Mouse (Mus musculus) thymus, adult 18-20 months (tissue): Measurements from ENCODE around the gene Kmt2a.
"Not testable (repeated sequence)": the region's sequence is repeated elsewhere in the genome, so short reads cannot be mapped to it uniquely, and the experiment has no call there.

Source experiments
- DNase-seq, 2 experiments: peaks; one replicate each; pipeline ENCODE4 v3.0.0; 2022; ENCODE audit warnings: mixed read lengths in 2 of 2

Gene Kmt2a

DNA sequence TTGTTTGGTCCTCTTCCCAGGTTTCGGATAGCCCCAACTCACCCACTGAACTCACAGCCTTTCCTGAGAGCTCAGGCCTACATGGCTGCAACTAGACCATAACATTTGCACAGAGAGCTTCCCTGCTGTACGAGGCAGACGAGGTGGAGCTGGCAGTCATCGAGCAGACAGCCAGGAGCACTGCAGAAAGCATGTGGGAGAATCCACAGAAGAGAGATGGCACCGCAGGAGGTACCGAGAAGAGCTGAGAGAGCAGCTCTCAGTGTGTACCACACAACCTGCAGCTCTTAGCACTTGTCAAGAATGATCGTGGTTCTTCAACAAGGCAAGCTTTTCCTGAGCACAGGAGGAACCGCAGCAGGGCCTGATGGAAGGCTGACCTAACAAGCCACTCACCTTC, 66.9 kb downstream of the Kmt2a start:
- DNase-seq: no peak

DNA sequence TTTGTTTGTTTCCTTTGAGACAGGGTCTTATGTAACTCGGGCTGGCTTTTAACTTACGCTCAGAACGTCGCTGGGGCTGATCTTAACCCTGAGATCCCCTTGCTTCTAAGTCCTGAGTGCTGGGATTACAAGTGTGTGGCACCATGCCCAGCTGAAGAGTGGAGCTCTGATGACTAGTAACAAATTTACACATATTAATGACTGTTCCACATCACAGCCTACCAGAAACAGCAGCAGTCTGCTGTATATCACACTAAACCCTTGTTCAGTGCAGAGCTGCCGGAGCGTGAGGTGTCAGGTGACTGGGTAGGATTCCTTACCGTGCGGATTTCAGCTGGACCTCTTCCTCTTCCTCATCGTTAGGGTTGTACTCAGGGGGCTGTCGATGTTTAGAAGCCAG, 70.8 kb downstream of the Kmt2a start:
- DNase-seq: no peak

DNA sequence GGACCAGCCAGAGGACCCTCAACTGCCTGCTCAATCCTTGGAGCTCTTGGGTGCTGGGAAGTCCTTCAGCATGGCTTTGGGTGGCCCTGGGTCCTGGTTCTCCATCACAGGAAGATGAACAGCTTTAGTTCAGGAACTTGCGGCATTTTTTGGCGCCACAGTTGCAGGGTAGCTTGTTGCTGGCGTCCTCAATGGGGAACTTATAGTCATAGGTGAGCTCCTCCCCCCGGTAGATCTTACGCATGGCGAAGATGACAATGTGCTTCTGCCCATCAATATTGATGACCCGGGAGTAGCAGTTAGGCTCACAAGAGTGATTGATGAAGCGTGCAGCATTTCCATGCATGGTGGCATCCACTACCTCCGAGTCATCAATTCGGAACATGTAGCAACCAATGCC, 73.3 kb downstream of the Kmt2a start:
- DNase-seq: no peak

DNA sequence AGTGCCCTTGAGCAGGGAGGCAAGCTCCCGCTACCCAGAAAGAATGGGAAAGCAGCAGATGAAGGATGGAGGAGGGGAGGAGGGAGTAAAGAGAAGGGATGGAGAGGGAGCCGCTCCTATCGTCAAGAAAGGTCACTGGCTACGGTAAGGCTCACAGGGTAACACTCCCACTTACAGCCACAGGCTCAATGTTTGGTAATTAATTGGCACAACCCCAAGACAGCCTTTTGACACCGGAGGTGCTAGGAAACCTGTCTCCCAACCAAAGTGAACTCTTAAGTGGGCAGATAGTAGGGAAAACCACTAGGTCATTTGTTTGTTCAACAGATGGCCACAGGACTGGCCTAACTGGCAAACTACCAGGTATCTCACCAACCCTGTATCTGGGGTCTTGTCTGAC, 74.0 kb downstream of the Kmt2a start:
- DNase-seq: no peak

DNA sequence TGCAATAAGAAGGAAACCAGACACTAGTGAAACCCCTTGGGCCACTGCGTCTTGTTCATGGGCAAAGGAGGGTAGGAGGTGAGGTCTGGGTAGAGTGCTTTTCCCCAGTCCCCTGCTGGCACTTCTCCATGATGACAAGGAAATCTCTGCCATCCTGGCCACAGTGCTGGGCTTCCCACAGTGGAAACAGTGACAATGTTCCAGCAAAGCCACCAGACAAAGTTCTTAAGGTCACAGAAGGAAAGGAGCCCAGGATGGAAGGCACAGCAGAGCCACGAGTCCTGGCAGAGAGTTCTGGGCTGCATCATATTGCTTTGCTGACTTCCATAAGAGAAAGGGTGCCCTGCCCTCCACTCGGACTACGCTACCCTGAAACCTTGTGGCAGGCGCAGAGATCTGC, 75.6 kb downstream of the Kmt2a start:
- no peak for DNase-seq

DNA sequence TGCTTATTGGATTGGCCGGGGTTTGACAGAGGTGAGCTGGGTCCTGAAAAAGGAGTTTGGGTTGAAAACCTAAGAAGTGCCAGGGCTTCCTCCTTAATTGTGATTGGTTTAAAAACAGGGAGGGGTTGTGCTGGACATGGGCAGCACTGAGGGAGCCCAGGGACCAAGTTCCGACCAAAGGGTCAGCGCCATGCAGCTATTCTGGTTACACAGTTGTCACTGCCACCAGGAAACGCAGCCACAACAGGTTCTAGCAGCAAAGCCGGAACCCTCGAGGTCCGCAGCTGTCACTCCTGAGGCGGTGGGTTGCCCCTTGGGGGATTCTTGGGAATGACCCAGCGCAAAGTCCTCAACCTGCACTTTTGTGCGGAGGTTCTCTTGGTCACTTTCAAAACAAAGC, 76.4 kb downstream of the Kmt2a start:
- DNase-seq: no peak

DNA sequence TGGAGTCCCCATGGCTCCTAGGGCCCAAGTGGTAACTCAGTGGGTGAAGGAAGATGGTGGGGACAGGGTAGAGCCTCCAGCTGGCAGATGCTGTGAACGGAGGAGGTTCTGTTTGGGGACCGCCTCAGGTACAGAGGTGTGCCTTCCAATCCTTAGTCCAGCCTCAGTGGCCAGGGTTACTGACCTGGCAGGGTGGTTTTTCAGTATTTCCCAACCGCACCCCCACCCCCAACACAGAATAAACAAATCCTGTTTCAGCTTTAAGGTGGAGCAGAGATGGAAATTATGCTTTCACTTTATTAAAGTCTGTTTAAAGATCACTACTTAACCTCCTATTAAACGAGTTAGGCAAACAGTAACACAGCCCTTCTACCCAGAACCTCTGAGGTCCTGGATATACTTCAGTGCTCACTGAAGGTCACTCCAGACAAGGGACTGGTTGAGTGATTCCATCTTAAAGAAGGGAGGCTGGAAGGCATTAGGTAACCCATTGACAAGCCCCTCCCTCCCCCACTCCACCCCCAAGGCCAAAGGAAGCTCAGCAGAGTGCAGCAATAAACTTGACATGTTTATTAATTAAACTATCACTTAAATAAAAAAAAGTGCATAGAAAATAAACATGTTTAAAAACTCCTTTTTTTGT, 78.2 kb downstream of the Kmt2a start, which contains the start of gene Ttc36:
Ttc36 (minus strand) TSS at position 265 of the 643 bp plus-strand sequence.
- no peak for DNase-seq

DNA sequence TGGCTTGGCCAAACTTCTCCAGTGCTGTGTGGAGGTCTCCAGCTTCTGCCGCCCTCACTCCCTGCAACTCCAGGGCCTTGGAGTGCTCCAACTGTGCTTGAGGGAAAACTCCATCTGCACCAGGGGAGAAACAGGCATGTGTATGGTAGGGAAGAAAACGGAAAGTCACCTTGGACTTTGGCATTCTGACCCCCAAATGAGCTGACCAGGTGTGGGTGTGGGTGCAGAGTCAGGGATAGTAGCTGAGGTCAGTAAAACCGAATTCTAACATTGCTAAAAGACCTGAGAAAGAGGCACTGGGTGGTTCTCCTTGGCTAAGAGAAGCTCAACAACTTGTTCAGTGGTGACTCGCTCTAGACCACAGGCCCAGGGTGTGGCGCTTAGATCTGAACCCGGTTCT, 79.4 kb downstream of the Kmt2a start:
- DNase-seq: no peak

DNA sequence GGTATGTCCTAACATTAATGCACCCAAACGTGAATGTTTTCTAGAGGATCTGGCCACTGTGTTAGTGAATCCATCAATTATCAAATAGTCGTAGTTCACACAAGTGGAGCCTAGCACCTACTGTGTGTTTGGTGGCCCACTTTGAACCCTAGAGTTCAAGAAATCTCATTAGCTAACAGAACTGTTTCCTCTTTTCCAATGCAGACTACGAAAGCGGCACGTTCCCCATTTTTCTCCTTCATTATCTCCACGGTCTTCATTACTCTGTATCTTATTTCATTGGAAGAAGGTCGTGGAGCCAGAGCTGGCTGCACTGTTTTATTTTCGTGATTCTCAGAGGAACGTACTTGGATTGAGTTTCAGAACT, 81.2 kb downstream of the Kmt2a start:
- no peak for DNase-seq

DNA sequence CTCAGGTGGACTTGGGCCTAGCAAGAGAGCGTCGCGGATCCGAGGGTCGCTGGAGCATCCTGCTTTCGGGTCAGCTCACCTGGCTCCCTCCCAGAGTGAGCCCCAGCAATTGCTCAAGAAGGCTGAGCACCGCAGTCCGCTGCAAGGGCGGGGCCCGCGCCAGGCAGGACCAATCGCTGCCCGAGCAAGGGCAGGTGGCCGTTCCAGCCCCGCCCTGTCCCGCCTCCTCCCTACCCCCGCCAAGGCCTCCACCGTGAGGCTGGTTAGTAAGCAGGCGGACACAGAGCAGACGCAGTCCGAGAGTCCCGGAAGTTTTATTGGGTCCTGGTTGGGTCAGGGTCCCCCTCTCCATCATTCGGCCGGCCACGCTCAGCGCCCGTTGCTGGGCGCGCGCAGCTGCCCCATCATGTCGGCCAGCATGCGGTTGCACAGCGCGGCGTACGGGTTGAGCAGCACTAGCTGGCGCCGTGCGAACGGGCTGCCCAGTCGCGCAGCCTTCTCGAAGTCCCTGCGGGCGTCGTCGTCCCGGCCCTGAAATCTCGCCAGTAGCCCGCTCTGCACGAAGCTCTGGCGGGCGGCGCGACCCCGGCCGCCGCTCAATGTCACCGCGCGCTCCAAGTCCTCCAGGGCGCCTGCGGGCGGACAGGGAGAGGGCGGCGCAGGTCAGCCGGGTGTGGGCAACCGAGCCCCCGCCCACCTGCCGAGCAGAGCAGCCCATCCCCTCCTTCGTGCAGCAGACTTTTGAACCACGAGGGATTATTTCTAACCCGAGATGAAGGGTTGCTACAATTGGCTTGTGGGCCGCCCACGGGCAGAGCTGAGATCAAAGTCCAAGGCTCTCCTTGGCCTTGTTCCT, 81.8 kb downstream of the Kmt2a start, which contains the start of gene Tmem25:
Tmem25 (minus strand) TSS at position 206 of the 856 bp plus-strand sequence.
- DNase-seq: peak; percentile 47 to 52

DNA sequence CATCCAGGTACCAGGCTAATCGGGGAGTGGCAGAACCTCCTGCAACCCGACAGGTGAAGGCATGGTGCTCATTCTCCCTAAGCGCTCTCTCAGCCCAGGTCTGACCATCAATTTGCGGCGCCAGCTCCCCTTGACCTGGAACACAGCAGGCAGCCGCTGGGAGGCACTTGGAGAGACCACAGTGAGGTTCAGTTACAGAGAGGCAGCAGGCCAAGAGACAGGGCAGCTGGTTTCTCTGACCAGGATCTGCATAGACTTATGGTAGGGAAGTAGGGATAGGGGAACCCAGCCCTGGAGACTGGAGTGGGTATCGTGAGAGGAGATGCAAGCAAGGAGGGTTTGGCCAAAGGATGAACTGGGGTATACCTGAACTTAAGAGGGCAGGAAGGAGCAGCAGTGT, 82.8 kb downstream of the Kmt2a start:
- no peak for DNase-seq

DNA sequence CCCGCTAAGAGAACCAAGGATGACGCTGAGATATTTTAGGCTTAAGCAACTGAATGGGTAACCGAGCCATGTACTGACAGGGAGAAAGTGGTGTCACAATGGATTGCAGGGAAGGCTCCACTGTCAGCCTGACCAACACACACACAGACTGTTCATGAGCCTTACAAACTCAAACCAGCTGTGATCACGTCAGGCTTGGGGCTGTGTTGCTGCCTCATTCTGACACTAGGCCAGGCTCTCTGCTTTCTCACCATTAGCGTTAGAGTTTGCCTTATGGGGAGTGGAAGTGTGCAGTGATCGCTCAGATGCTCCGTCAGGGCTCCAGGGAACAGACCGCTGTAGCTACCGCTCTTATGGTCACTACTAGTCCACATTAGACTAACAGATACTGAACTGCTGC, 88.3 kb downstream of the Kmt2a start:
- no peak for DNase-seq

DNA sequence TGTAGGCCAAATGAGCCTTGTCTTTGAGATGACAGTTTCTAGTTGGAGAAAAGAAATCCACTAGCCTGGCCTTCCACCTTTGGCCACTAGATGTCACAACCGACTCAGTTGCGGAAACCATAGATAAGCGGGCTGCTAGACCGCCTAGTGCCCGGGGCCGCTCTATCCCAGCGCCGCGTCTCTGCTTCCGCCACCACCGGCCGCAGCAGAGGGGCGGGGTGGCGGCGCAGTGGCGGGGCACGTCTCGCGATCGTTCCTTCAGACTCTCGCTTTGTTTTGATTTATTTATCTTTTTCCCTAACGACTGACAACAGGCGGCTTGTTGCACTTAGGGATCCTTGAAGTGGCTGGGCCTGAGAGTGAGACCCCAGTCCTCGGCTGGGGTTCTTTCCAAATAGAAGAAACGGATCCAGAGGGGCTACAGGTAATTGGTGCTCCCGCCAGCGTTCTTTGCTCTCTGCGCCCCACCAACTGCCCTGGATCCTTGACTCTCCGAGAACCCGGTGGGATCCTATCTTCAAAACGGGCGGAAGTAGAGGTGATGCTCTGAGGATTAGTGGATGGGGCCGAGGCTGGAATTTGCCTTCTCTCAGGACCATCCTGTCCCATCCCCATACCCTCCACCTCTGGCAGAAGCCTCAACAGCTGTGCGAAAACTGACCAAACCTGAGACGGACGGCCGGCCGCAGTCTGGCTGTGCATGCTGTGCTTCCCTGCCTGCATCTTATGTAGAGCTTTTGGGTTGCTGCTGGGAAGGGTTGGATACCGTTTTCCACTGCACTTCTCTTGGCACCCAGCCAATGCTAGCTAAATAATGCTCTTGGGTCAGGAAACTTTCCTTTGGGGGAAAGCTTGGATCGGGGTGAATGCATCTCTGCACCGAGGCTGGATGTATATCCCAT, 108.1 kb downstream of the Kmt2a start:
- peak; percentile 81 to 84 for DNase-seq

DNA sequence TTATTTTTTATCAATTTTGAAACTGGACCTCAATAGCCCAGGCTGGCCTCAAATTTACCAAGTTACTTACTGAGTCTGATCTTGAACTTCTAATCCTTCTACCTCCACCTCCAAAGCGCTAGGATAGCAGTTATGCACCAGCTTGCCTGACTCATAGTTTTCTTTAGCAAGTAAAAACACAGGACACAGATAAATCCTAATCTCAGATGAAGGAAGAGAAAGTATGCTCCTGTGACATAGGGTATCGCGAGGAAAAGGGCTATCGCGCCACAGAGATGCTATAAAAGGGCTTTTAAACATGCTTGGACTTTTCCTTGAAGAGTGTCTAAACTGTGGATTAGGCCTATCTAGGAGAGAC, 108.7 kb downstream of the Kmt2a start:
- DNase-seq: no peak

DNA sequence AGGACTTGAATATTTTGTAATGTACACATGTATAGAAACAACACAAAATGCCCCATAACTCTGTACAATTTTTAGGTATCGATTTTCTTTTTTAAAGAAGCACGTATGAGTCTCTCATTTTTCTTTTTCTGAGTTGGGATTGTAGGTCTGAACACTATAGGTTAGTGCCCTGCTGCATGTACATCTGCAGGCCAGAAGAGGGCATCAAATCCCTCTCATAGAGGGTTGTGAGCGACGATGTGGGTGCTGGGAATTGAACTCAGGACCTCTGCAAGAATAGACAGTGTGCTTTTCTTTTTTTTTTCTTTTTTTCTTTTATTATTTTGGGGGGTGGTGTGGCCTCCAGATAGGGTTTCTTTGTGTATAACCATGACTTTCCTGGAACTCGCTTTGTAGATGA, 109.7 kb downstream of the Kmt2a start:
- no peak for DNase-seq

DNA sequence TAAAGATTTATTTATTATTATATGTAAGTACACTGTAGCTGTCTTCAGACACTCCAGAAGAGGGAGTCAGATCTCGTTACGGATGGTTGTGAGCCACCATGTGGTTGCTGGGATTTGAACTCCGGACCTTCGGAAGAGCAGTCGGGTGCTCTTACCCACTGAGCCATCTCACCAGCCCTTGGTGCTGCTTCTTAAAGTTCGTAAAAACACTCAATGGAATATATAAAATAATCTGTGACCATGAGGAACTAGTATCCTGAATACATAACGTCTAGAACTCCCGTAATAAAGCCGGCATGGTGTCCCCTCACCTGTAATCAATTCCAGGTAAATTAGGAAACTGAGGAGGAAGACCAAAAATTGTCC, 113.1 kb downstream of the Kmt2a start:
- DNase-seq: not testable (repeated sequence)

DNA sequence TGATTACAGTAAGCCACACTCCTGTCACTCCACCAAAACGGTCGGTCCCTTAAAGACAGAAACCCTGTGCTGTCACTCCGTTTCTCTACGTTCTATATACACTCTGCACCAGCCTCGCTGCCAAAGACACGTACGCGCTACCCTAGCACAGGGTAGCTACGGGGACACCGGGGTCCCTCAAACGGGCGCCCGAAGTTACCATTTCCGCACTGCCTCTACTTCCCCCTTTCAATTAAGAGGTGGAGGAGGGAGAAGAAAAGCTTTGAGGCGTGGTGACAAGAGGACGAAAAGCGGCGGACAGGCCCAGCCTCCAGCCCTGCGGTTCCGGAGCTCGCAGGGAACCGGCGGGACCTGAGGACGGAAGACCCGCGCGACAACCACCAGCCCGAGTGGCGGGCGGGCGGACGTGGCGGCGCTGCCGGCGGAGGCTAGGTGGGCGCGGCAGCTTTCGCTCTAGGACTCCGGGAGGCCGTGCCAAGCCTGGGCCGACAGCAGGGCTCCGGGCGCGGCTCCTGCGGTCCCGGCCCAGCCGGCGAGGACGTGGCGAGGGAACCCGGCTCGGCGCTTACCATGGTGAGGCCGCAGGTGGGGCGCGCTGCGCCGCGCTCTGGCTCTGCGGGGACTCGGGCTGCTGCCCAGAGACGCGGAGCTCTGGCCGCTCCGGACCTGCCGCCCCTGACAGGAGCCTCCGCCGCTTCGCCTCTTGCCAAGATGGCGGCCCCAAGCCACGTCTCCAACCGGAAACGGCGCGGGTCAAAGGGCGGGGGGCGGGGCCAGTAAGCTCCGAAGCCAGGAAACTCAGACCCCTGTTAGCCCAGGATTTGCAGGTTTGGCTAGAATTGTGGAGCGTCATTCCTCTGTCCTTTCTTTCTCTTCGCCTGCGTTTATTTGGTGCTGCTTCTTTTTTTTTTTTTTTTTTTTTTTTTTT, 113.7 kb downstream of the Kmt2a start, which contains the start of the genes Arcn1 and Ift46:
Arcn1 (minus strand) TSS at position 745 of the 928 bp plus-strand sequence.
Ift46 (plus strand) TSS at position 808 of the 928 bp plus-strand sequence.
- DNase-seq: peak; percentile 68

DNA sequence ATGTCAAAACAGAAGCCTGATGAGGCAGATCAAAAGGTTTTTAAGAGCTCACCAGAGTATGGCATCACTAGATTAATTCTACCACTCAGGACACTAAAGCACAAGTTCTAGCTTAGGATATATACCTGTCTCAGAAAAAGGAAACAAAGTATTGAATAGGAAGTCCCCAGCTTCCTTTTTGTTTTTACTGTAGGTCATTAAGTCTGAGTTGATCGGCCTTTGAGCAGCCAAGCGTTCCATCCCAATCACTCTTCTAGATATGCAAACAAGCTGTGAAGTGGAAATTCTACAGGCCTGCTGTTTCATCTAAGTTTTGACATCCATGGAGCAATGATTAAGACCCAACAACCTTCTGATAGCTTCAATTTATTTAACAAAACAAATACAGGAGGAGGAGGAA, 120.2 kb downstream of the Kmt2a start:
- no peak for DNase-seq
